Mouse (Mus musculus) spleen, adult 2 months (tissue): ENCODE results near the gene Zfp365.

Source experiments
- CTCF ChIP-seq: fragments of 200-500 bp; IDR thresholded peaks from 2 replicates; pipeline ENCODE4 v1.5.1; 2011; ENCODE audit warnings: mild to moderate bottlenecking, inconsistent platforms; ENCODE audit not compliant: insufficient read depth, insufficient read length, insufficient replicate concordance; ENCODE audit errors: extremely low read depth
- POLR2A ChIP-seq: fragments of 200-500 bp; IDR thresholded peaks from 2 replicates; pipeline ENCODE4 v1.6.1; 2011; ENCODE audit warnings: low read depth, low read length, inconsistent platforms

GRCm38 (mm10) chr10:67894683-67895082 lies 17.8 kb downstream of the Zfp365 start:
- no peak for TF ChIP-seq POLR2A
- no peak for TF ChIP-seq CTCF
